Mouse (Mus musculus) embryonic facial prominence, embryonic 12.5 days (tissue): ENCODE data around the gene E2f8. TPM values are rescaled to one million over a fixed set of nuclear protein-coding genes. Genes with fewer than 3 reads are reported as not detected.

ENCODE experiments used
- ATAC-seq: fragments of 200-750 bp; cut with Nextera tagmentation; 2 replicates; pipeline ENCODE4 v1.8.0; 2017; ENCODE audit not compliant: insufficient number of reproducible peaks, insufficient read depth, low FRiP score, low TSS enrichment
- H3K27ac ChIP-seq: fragments of 300-500 bp; sonication (generic); 2 replicates; pipeline ENCODE4 v1.5.1; 2016; ENCODE audit warnings: mild to moderate bottlenecking
- H3K27me3 ChIP-seq: fragments of 300-500 bp; sonication (generic); 2 replicates; pipeline ENCODE4 v1.6.1; 2016; ENCODE audit warnings: mild to moderate bottlenecking, moderate library complexity
- H3K36me3 ChIP-seq: fragments of 300-500 bp; sonication (generic); 2 replicates; pipeline ENCODE4 v1.6.1; 2016; ENCODE audit warnings: mild to moderate bottlenecking
- H3K4me1 ChIP-seq: fragments of 300-500 bp; sonication (generic); 2 replicates; pipeline ENCODE4 v1.6.1; 2016
- H3K4me2 ChIP-seq: fragments of 300-500 bp; sonication (generic); replicated peaks from 2 replicates; pipeline ENCODE4 v1.6.1; 2016; ENCODE audit warnings: mild to moderate bottlenecking, moderate library complexity
- H3K4me3 ChIP-seq: fragments of 300-500 bp; sonication (generic); 2 replicates; pipeline ENCODE4 v1.5.1; 2016; ENCODE audit warnings: mild to moderate bottlenecking
- H3K9ac ChIP-seq: fragments of 300-500 bp; sonication (generic); 2 replicates; pipeline ENCODE4 v1.6.1; 2016; ENCODE audit warnings: mild to moderate bottlenecking, moderate library complexity
- H3K9me3 ChIP-seq: fragments of 300-500 bp; sonication (generic); 2 replicates; pipeline ENCODE4 v1.6.1; 2016; ENCODE audit warnings: mild to moderate bottlenecking, moderate library complexity
- WGBS: fragments of 180-500 bp; shearing (Covaris S2); methylation state at CpG from one replicate; pipeline ENCODE4 v1.1.7; 2016; 5-methylcytosine and 5-hydroxymethylcytosine counted together
- polyA plus RNA-seq: library from polyadenylated mRNA; unstranded; fragments of >200 nt; fragmentation: Nextera tagmentation; extraction: Ambion mirVana; gene quantifications from 2 replicates; pipeline ENCODE4 v1.2.1, GENCODE M21; 2016

E2f8 gene
- polyA plus RNA-seq, 1 experiment from 2014 or later, result 15.1 TPM

DNA sequence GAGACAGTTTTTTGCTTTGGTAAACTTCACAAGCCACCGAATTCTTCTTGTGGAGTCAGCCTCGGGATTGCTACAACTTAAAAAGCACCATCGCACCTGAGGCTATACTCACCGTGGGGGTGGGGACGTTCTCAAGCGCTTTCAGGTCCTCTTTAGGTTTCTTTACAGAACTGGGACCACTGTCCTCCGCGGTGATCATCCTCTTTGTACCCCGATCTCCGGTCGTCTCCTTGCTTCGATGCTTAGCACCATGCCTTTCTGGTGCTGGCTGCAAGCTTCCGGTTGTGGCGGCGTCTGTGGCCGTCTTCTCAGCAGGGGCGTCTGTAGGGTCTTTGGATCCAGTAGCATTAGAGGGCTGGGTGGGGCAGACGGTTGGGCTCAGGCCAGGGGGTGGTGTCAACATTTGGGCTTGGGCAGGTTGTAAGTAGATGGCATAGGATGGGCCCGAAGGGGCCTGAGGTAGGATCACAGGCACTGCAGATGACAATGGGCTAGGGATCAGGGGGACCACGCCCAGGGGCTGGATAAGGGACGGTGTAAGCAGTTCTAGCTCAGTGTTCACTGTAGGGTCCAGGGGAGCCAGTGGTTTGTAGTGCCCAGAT lies 10.7 kb downstream of the E2f8 start:
- H3K9me3 ChIP-seq, result no peaks in the 10 kb centered on the region
- ATAC-seq, result no peak
- H3K4me3 ChIP-seq, result no peak overlapping the region
- H3K27me3 ChIP-seq, result no peaks in the 10 kb centered on the region
- no peaks in the 10 kb centered on the region for H3K4me1 ChIP-seq
- H3K36me3 ChIP-seq, result peaks cover 84% of the 10 kb centered on the region
- no peak overlapping the region for H3K27ac ChIP-seq
- 93% methylated on average over 21 of the region's 21 CpGs for WGBS
- no peak overlapping the region for H3K4me2 ChIP-seq
- H3K9ac ChIP-seq, result no peak overlapping the region

DNA sequence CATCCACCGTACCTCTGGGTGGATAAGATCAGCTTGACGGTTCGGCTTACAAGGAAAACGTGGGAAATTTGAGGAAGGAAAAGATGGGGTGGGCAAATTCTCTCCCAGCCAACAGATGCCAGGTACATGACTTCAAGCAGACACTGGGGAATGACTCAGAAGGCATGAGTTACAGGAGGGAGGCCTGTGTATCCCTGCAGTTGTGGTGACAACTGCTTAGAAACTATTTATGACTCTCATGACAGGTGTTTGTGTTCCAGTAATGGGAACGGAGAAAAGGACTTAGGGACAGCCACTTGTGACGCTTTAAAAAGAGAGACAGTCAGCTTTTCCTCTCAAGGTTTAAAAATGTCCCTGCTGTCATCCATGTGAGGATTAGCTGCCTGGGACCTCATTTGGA lies 11.3 kb downstream of the E2f8 start:
- Histone ChIP-seq H3K4me1 (no peaks in the 10 kb centered on the region), H3K9ac (no peak overlapping the region), H3K4me2 (no peak overlapping the region), H3K27me3 (no peaks in the 10 kb centered on the region), H3K27ac (no peak overlapping the region), H3K4me3 (no peak overlapping the region), H3K36me3 (peaks cover 86% of the 10 kb centered on the region), H3K9me3 (no peaks in the 10 kb centered on the region)
- ATAC-seq, result no peak
- WGBS, result 83% methylated on average over 6 of the region's 6 CpGs

DNA sequence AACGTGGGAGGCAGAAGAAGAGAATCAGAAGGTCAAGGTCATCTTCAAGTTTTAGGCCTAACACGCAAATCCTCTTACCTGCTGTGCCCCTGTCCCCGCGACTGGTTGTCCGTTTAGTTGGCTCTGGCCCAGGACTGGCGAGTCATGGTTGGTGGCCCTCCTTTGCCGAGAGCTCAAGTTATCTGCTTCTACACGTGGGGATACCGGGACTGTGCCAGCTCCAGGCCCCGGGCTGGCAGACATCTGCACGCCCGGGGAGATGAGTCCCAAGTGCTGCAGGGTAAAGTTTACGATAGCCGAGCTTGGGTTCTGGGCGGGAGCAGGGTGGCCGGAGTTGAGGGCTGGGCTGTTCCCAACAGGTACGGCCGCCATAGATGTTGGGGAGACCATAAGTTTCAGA lies 13.8 kb downstream of the E2f8 start:
- 93% methylated on average over 18 of the region's 18 CpGs for WGBS
- Histone ChIP-seq H3K27ac (no peak overlapping the region), H3K4me1 (no peaks in the 10 kb centered on the region), H3K36me3 (peaks cover 62% of the 10 kb centered on the region), H3K9ac (no peak overlapping the region), H3K9me3 (no peaks in the 10 kb centered on the region), H3K27me3 (no peaks in the 10 kb centered on the region), H3K4me2 (no peak overlapping the region), H3K4me3 (no peak overlapping the region)
- ATAC-seq, result no peak

DNA sequence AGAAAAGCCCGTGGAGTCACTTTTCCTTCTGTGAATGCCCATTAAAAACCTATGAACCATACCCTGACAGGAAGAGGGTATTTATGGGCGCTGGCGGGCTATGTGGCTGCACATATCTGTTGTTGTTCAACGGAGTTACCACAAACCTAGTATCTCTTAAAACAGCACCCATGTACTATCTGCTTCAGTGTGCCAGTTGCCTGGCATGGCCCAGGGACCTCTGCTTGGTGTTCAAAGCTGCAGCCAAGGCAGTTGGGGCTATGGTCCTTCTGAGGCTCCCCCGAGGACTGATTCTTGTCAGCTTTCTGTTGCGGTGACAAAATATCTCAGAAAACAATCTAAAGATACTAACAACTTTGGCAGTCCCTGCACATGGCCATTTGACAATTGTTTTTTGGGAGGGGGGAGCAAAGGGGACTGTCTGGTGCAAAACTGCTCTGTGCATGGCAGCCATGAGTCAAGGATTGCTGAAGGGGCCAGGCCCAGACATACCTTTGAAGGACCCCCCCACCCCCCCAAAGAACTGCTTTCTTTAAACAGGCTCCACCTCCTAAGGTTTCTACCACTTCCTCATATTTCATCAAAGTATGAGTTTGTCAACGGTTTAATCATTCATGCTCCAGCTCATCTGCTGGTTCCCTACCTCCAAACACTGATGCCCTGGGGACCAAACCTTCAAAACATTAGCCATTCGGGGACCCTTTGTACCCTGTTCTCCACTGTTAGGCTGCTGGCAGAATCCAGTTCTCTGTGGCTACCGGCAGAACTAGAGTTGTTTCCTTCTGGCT lies 16.5 kb downstream of the E2f8 start:
- ATAC-seq, result no peak
- Histone ChIP-seq H3K27me3 (no peaks in the 10 kb centered on the region), H3K36me3 (peaks cover 35% of the 10 kb centered on the region), H3K4me1 (no peaks in the 10 kb centered on the region), H3K9me3 (no peaks in the 10 kb centered on the region), H3K27ac (no peak overlapping the region), H3K4me3 (no peak overlapping the region), H3K4me2 (no peak overlapping the region), H3K9ac (no peak overlapping the region)
- 89% methylated on average over 9 of the region's 9 CpGs for WGBS

DNA sequence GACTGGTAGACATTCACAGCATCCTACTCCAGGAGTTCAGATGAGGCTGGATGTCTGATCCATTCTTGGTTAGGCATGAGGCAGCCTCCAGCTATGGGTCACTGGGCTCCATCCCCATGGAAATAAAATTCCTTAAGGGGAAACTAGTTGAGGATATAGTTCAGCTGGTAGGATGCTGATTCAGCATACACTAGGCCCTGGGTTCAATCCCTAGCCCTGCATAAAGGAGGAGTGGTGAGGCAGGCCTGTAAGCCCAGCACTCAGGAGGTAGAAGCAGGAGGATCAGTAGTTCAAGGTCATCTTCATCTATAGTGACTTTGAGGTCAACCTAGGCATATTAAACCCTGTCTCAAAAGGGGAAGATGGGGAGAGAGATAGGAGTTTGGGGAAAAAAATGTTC lies 17.2 kb downstream of the E2f8 start:
- no peak overlapping the region for H3K4me3 ChIP-seq

DNA sequence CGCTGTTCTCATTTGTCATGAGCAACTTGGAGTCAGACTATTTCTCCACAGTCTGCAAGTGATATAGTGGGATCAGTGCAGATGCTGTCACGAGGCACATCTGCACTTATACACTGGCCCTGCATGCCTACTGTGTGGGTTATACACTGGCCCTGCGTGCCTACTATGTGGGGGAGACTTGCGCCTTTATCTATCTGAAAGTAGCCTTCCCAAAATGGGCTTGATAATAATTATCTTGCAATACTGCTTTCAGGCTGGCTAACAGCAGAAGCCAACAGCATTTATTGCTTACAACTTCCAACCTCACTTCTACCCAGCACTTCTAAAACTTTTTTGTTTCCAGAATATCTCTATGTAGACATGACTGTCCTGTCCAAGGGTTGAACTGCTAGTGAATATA lies 19.6 kb downstream of the E2f8 start:
- Histone ChIP-seq H3K36me3 (peaks cover 14% of the 10 kb centered on the region), H3K4me1 (no peaks in the 10 kb centered on the region), H3K27me3 (no peaks in the 10 kb centered on the region), H3K4me2 (no peak overlapping the region), H3K4me3 (no peak overlapping the region), H3K9ac (no peak overlapping the region), H3K27ac (no peak overlapping the region), H3K9me3 (no peaks in the 10 kb centered on the region)
- 91% methylated on average over 4 of the region's 4 CpGs for WGBS
- ATAC-seq, result no peak

More for the DNA sequence above, 17.2 kb downstream of the E2f8 start:
- peaks cover 33% of the 10 kb centered on the region for H3K36me3 ChIP-seq
- H3K4me1 ChIP-seq, result no peaks in the 10 kb centered on the region
- no peak overlapping the region for H3K9ac ChIP-seq
- no peak for ATAC-seq
- H3K4me2 ChIP-seq, result no peak overlapping the region
- H3K9me3 ChIP-seq, result no peaks in the 10 kb centered on the region
- no peaks in the 10 kb centered on the region for H3K27me3 ChIP-seq
- H3K27ac ChIP-seq, result no peak overlapping the region

DNA sequence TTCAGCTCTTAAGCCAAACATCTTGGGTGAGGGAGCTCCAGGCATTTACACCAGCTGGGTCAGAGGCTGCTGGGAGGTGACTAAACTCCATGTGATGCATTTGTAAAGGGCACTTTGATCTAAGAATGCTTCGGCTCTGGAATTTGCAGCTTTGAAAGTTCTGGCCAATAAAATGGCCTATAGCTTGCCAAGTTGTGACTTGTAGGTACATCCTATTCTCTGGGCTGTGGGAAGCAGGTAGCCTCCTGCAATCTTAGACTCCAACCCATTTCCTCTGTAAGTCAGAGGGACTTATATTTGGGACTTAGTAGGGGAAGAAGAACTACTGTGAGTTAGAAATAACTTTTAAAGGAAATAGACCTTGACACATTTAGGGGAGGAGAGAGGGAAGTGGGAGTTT lies 20.4 kb downstream of the E2f8 start:
- H3K27ac ChIP-seq, result no peak overlapping the region
- H3K27me3 ChIP-seq, result no peaks in the 10 kb centered on the region
- H3K9ac ChIP-seq, result no peak overlapping the region
- no peak overlapping the region for H3K4me3 ChIP-seq
- WGBS, result 77% methylated on average over 1 of the region's 1 CpGs
- peaks cover 9% of the 10 kb centered on the region for H3K36me3 ChIP-seq
- no peak overlapping the region for H3K4me2 ChIP-seq
- H3K4me1 ChIP-seq, result no peaks in the 10 kb centered on the region
- no peak for ATAC-seq
- no peaks in the 10 kb centered on the region for H3K9me3 ChIP-seq

DNA sequence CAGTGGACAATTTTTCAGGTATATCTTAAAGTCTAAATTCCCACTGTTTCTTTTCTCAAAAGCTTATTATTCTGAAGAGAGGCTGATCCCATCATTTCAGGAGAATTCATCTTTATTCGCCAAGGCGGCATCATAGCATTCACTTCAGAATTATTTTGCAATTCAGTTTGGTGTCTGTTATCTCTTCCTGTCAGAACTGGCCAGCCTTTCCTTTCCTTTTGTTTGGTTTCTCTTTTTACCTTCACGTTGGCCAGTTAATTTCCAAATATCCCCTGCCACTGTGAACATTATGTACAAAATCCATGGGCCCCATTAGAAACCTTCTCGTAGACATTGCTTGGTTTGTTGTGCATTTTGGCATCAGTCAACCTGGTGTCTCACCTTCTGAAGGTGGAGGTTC lies 22.0 kb downstream of the E2f8 start:
- Histone ChIP-seq H3K4me3 (no peak overlapping the region), H3K4me1 (no peaks in the 10 kb centered on the region), H3K9ac (no peak overlapping the region), H3K9me3 (no peaks in the 10 kb centered on the region), H3K27me3 (no peaks in the 10 kb centered on the region), H3K27ac (no peak overlapping the region), H3K36me3 (no peaks in the 10 kb centered on the region), H3K4me2 (no peak overlapping the region)
- 91% methylated on average over 4 of the region's 4 CpGs for WGBS
- ATAC-seq, result no peak

DNA sequence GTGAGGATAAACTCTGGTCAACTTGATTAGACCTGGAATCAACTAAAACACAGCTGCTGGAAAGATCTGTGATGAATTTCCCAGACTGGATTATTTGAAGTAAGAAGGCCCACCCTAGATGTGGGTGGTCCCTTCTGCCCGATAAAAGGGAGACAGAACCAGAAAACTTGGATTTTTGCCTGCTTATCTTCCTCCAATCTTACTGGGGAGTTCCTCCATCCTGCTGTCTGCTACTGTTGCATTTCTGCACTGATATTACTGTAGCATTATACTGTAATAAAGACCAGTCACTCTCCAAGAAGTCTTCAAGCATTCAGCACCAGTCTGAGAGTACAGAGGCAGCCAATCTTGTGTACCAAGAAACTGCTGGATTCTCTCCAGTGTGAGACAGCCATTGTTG lies 23.1 kb downstream of the E2f8 start:
- no peaks in the 10 kb centered on the region for H3K27me3 ChIP-seq
- no peaks in the 10 kb centered on the region for H3K9me3 ChIP-seq
- H3K27ac ChIP-seq, result no peak overlapping the region
- H3K4me2 ChIP-seq, result no peak overlapping the region
- H3K36me3 ChIP-seq, result no peaks in the 10 kb centered on the region
- no peak overlapping the region for H3K9ac ChIP-seq
- WGBS, result 84% methylated on average over 1 of the region's 1 CpGs
- no peak for ATAC-seq
- H3K4me1 ChIP-seq, result no peaks in the 10 kb centered on the region
- no peak overlapping the region for H3K4me3 ChIP-seq

DNA sequence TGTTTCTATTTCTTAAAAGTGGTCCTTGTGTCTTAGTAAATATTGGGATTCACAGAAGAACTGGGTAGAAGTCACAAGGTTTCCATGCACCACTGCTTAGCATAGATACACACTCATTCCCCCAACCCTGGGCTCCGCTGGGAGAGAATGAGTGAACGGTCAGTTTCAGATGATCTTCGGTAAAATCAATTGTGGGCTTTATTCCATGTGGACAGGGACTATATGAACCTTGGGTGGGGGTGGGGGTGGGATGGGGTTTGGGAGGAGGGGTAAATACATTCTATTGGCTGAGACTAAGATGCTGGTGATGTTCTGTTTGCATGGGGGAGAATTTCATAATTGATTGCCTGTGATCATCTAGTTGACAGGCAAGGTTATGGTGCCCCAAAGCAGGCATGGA lies 25.9 kb downstream of the E2f8 start:
- no peak overlapping the region for H3K4me3 ChIP-seq
- H3K4me2 ChIP-seq, result no peak overlapping the region
- WGBS, result 95% methylated on average over 3 of the region's 3 CpGs
- no peak for ATAC-seq
- H3K4me1 ChIP-seq, result no peaks in the 10 kb centered on the region
- H3K27me3 ChIP-seq, result no peaks in the 10 kb centered on the region
- no peaks in the 10 kb centered on the region for H3K36me3 ChIP-seq
- H3K9ac ChIP-seq, result no peak overlapping the region
- no peak overlapping the region for H3K27ac ChIP-seq
- no peaks in the 10 kb centered on the region for H3K9me3 ChIP-seq

DNA sequence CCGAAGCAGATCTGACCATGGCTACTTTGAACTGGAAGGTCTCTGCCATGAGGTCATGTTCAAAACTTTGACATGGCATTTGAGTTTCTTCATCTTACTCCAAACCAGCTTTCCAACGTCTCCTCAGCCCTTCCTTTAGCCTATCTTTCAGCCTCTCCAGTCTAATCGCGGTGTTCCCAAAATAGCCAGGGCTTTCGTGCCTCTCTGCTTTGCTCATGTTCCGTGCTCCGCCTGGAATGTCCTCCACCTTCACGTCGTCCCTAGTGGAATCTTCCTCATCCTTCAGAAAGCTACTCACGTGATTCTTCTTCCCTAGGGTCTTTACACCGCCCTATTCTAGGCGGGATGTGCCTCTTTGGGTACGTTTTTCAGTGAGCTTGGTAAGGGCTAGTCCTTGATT lies 27.9 kb downstream of the E2f8 start:
- no peak overlapping the region for H3K9ac ChIP-seq
- H3K27ac ChIP-seq, result no peak overlapping the region
- H3K4me1 ChIP-seq, result no peaks in the 10 kb centered on the region
- H3K36me3 ChIP-seq, result no peaks in the 10 kb centered on the region
- 87% methylated on average over 13 of the region's 13 CpGs for WGBS
- no peak overlapping the region for H3K4me3 ChIP-seq
- H3K9me3 ChIP-seq, result no peaks in the 10 kb centered on the region
- H3K27me3 ChIP-seq, result no peaks in the 10 kb centered on the region
- no peak overlapping the region for H3K4me2 ChIP-seq
- no peak for ATAC-seq

DNA sequence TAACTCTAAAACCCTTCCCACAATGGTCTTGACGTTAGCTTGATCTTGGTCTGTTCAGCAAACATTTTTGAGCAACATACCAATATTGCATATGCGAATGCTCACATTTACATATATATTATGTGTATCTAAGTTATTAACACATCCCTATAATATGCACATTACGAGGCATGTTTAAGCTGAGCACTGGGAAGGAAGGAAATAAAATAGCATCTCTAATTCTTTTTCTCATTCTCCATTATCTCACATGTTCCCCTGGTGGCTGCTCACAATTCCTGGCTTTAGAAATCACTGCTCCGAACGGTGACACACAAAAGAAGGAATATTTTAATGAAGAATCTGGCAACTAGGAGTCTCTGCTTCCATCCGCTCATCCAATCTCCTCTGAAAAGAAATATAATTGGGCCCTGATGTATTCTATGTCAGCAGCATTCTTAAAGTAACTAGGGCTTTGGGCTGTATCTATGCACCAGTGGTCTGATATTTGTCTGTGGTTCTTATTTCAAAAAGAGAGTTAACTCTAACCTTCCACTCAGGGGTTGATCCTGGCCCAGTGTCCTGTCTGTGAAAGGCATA lies 29.8 kb downstream of the E2f8 start:
- no peak for ATAC-seq
- H3K4me2 ChIP-seq, result no peak overlapping the region
- H3K9me3 ChIP-seq, result no peaks in the 10 kb centered on the region
- H3K27ac ChIP-seq, result no peak overlapping the region
- no peaks in the 10 kb centered on the region for H3K36me3 ChIP-seq
- no peak overlapping the region for H3K4me3 ChIP-seq
- WGBS, result 84% methylated on average over 6 of the region's 6 CpGs
- no peaks in the 10 kb centered on the region for H3K27me3 ChIP-seq
- H3K4me1 ChIP-seq, result no peaks in the 10 kb centered on the region
- H3K9ac ChIP-seq, result no peak overlapping the region
